Mouse (Mus musculus) central nervous system, embryonic 18 days (tissue): ENCODE data around the gene Qrfpr. TPM values are rescaled to one million over a fixed set of nuclear protein-coding genes. Genes with fewer than 3 reads are reported as not detected.

Experiments used
- polyA plus RNA-seq: library from polyadenylated mRNA; depleted of rRNA; stranded (reverse); fragments of >200 nt; gene quantifications from 2 replicates; pipeline ENCODE4 v1.2.3, GENCODE M21; 2012; rRNA removed

Gene Qrfpr
- polyA plus RNA-seq, result 1.9 and 2.9 TPM in 2 replicates

GRCm38 (mm10) chr3:36221743-36222682 lies at the start of gene Qrfpr:
TSS of gene Qrfpr (minus strand) at chr3:36222313.

GRCm38 (mm10) chr3:36150934-36151686 lies 71.0 kb downstream of the Qrfpr start, which contains the start of gene D3Ertd254e:
TSS of gene D3Ertd254e (plus strand) at chr3:36151017.

Other genes with a start within 250 kb of the Qrfpr start
- gene Mccc1, start 221.6 kb downstream of the Qrfpr start, polyA plus RNA-seq, result 21.6 and 22.6 TPM in 2 replicates
- gene Ccdc144b, start 168.8 kb downstream of the Qrfpr start, polyA plus RNA-seq, result not detected in 2 replicates
- 56.9 and 59.0 TPM in 2 replicates for gene Acad9, start 156.3 kb downstream of the Qrfpr start, polyA plus RNA-seq
- 6.0 TPM in 2 replicates for gene D3Ertd254e, start 71.3 kb downstream of the Qrfpr start, polyA plus RNA-seq